Mouse (Mus musculus) midbrain, embryonic 15.5 days (tissue): ENCODE data around the gene Acvrl1. TPM values are rescaled to one million over a fixed set of nuclear protein-coding genes. Genes with fewer than 3 reads are reported as not detected.

Source experiments
- ATAC-seq: fragments of 200-750 bp; cut with Nextera tagmentation; replicated peaks from 2 replicates; pipeline ENCODE4 v1.8.0; 2017; ENCODE audit warnings: moderate TSS enrichment
- H3K27ac ChIP-seq: fragments of 300-500 bp; sonication (generic); 2 replicates; pipeline ENCODE4 v1.5.1; 2015; ENCODE audit warnings: mild to moderate bottlenecking, inconsistent platforms
- H3K27me3 ChIP-seq: fragments of 300-500 bp; sonication (generic); replicated peaks from 2 replicates; pipeline ENCODE4 v1.6.1; 2015; ENCODE audit warnings: inconsistent platforms
- H3K36me3 ChIP-seq: fragments of 300-500 bp; sonication (generic); replicated peaks from 2 replicates; pipeline ENCODE4 v1.6.1; 2015; ENCODE audit warnings: inconsistent platforms
- H3K4me1 ChIP-seq: fragments of 300-500 bp; sonication (generic); 2 replicates; pipeline ENCODE4 v1.6.1; 2015; ENCODE audit warnings: inconsistent platforms
- H3K4me2 ChIP-seq: fragments of 300-500 bp; sonication (generic); 2 replicates; pipeline ENCODE4 v1.6.1; 2015; ENCODE audit warnings: inconsistent platforms, mild to moderate bottlenecking, moderate library complexity
- H3K4me3 ChIP-seq: fragments of 300-500 bp; sonication (generic); 2 replicates; pipeline ENCODE4 v1.5.1; 2015; ENCODE audit warnings: mild to moderate bottlenecking, inconsistent platforms
- H3K9ac ChIP-seq: fragments of 300-500 bp; sonication (generic); 2 replicates; pipeline ENCODE4 v1.6.1; 2015; ENCODE audit warnings: mild to moderate bottlenecking, inconsistent platforms
- H3K9me3 ChIP-seq: fragments of 300-500 bp; sonication (generic); 2 replicates; pipeline ENCODE4 v1.6.1; 2016; ENCODE audit warnings: inconsistent platforms
- WGBS: fragments of 180-500 bp; shearing (Covaris S2); methylation state at CpG from one replicate; pipeline ENCODE4 v1.1.7; 2015; ENCODE audit warnings: mixed read lengths; 5-methylcytosine and 5-hydroxymethylcytosine counted together
- polyA plus RNA-seq: library from polyadenylated mRNA; unstranded; fragments of >200 nt; fragmentation: Nextera tagmentation; extraction: Ambion mirVana; gene quantifications from 2 replicates; pipeline ENCODE4 v1.2.1, GENCODE M21; 2015

The Acvrl1 gene
- polyA plus RNA-seq, 1 experiment from 2014 or later, result 8.7 TPM

DNA sequence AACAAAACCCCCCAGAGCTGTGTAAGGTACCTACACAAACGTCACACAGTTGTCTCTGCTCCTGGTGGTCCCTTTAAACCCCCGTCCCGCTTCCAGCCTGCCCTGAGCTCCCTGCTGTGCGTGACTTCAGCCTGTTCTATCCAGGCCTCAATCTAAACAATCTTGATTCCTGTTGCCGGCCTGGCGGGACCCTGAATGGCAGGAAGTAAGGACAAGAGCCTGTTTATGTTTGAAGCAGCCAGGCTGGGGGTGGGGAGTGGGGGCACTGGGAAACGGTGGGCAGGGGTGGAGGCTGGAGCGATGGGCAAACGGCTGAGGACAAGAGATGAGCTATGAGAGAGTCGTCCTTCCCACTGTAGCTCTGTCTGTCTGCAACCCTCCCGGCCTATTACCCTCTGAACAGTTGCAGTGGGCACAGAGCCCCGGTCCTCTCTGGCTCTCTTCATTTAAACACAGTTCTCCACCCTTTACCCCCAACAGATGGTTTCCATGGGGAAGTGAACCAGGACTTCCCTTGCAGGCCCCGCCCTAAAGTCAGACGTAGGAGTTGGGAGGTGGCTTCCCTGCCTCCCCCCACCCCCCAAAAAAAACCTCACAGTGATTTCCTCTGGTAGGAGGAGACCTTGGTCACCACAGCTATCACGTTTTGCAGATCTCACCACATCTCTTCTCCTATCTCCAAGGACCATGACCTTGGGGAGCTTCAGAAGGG lies 5.8 kb downstream of the Acvrl1 start:
- ATAC-seq, result no peak
- 0 out of 2 replicates have a peak overlapping the region, but pooled peaks have one; percentile 21 for H3K27ac ChIP-seq
- no peaks in the 10 kb centered on the region for H3K36me3 ChIP-seq
- H3K27me3 ChIP-seq, result peaks cover 22% of the 10 kb centered on the region
- no peak overlapping the region for H3K9ac ChIP-seq
- peaks cover 4% of the 10 kb centered on the region for H3K4me1 ChIP-seq
- H3K4me2 ChIP-seq, result 0 out of 2 replicates have a peak overlapping the region, but pooled peaks have one; percentile 8
- no peak overlapping the region for H3K4me3 ChIP-seq
- WGBS, result 27% methylated on average over 15 of the region's 15 CpGs
- H3K9me3 ChIP-seq, result no peaks in the 10 kb centered on the region

- Histone ChIP-seq H3K9ac (no peak overlapping the region), H3K27me3 (peaks cover 10% of the 10 kb centered on the region; the same call in 1 of the 2 replicates), H3K27ac (no peak overlapping the region), H3K36me3 (no peaks in the 10 kb centered on the region), H3K9me3 (no peaks in the 10 kb centered on the region), H3K4me2 (no peak overlapping the region; the same call in 1 of the 2 replicates), H3K4me1 (peaks cover 16% of the 10 kb centered on the region), H3K4me3 (no peak overlapping the region)
- 74% methylated on average over 8 of the region's 8 CpGs for WGBS
- ATAC-seq, result no peak
Observed at GRCm38 (mm10) chr15:101135405-101135804, 7.1 kb downstream of the Acvrl1 start.

DNA sequence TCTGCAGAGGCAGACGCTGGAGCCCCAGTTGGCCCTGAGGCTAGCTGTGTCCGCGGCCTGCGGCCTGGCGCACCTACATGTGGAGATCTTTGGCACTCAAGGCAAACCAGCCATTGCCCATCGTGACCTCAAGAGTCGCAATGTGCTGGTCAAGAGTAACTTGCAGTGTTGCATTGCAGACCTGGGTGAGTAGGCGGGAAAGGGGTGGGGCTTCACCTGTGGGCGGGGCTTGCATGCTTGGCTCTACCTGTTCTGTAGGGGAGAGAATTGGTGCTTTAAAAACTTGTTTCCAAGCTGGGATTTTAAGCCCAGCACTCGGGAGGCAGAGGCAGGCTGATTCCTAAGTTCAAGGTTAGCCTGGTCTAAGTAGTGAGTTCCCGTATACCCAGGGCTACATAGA lies 9.1 kb downstream of the Acvrl1 start:
- Histone ChIP-seq H3K4me2 (no peak overlapping the region), H3K9me3 (no peaks in the 10 kb centered on the region), H3K36me3 (no peaks in the 10 kb centered on the region), H3K4me3 (no peak overlapping the region), H3K4me1 (peaks cover 18% of the 10 kb centered on the region), H3K27ac (no peak overlapping the region), H3K27me3 (peaks cover 4% of the 10 kb centered on the region; the same call in 1 of the 2 replicates), H3K9ac (no peak overlapping the region)
- ATAC-seq, result no peak
- WGBS, result 81% methylated on average over 11 of the region's 11 CpGs

DNA sequence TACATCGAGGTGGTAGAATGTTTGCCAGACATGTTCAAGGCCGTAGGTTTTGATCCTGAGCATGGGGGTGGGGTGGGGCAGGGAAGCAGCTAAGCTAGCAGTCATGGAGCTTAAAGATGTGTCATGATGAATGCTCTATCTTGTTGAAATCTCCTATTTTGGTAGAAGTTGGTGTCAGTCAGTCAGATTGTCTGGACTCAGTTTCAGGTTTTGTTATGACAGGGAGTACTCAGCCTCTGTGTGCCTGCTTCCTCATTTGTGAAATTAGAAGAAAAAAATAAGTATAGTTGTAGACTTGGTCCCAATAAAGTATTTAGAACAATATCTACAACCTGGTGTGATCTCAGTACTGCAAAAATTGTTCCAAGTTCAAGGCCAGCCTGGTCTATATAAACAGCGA lies 10.4 kb downstream of the Acvrl1 start:
- no peaks in the 10 kb centered on the region for H3K9me3 ChIP-seq
- no peak for ATAC-seq
- H3K27ac ChIP-seq, result no peak overlapping the region
- H3K4me3 ChIP-seq, result no peak overlapping the region
- no peaks in the 10 kb centered on the region for H3K27me3 ChIP-seq
- no peak overlapping the region for H3K9ac ChIP-seq
- H3K4me2 ChIP-seq, result no peak overlapping the region
- peaks cover 18% of the 10 kb centered on the region for H3K4me1 ChIP-seq
- WGBS, result 86% methylated on average over 3 of the region's 3 CpGs
- H3K36me3 ChIP-seq, result no peaks in the 10 kb centered on the region

- Histone ChIP-seq H3K9ac (no peak overlapping the region; the same call in 1 of the 2 replicates), H3K27me3 (no peaks in the 10 kb centered on the region), H3K4me2 (no peak overlapping the region), H3K36me3 (no peaks in the 10 kb centered on the region), H3K27ac (peak overlapping the region; percentile 51; the same call in 1 of the 2 replicates), H3K4me1 (peaks cover 15% of the 10 kb centered on the region), H3K4me3 (no peak overlapping the region), H3K9me3 (no peaks in the 10 kb centered on the region)
- peak; percentile 43; the same call in 1 of the 2 replicates for ATAC-seq
- 11% methylated on average over 12 of the region's 12 CpGs for WGBS
Observed at GRCm38 (mm10) chr15:101139885-101140284, 11.6 kb downstream of the Acvrl1 start.

DNA sequence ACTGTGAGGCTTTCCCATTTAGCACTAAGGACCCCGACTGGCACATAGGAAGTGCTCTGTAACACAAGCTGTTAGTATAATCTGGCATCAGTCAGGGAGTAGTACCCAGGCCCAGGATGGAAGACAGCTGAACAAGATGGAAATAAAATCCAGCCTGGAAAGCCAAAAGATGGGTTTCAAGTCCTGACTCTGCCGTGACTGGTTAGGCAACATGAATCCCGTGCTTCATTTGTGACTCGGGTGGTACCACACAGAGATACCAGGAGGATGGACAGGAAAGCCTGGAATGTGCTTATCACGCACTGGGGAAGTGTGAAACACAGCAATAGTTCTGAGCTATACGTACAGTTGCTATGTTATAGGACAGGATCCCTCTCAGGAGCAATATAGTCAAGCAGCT lies 12.3 kb downstream of the Acvrl1 start:
- H3K9ac ChIP-seq, result no peak overlapping the region
- H3K36me3 ChIP-seq, result no peaks in the 10 kb centered on the region
- H3K27me3 ChIP-seq, result no peaks in the 10 kb centered on the region
- no peak for ATAC-seq
- no peaks in the 10 kb centered on the region for H3K9me3 ChIP-seq
- H3K4me1 ChIP-seq, result peaks cover 18% of the 10 kb centered on the region
- 63% methylated on average over 6 of the region's 6 CpGs for WGBS
- no peak overlapping the region for H3K4me3 ChIP-seq
- no peak overlapping the region for H3K27ac ChIP-seq
- no peak overlapping the region for H3K4me2 ChIP-seq

DNA sequence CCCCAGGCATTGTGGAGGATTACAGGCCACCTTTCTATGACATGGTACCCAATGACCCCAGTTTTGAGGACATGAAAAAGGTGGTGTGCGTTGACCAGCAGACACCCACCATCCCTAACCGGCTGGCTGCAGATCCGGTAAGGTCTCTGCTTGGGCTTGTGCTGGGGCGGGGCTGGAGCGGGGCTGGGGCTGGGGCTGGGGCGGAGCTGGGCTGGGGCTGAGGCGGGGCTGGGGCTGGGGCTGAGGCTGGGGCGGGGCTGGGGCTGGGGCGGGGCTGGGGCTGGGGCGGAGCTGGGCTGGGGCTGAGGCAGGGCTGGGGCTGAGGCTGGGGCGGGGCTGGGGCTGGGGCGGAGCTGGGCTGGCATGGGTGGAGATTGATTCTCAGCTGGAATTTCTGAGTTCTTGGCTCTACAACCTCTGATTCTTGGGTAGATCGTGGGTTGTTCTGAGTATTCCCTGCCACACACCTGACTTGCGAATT lies 12.8 kb downstream of the Acvrl1 start:
- no peak overlapping the region for H3K9ac ChIP-seq
- ATAC-seq, result no peak
- WGBS, result 8% methylated on average over 11 of the region's 14 CpGs
- H3K4me2 ChIP-seq, result no peak overlapping the region
- H3K4me1 ChIP-seq, result peaks cover 23% of the 10 kb centered on the region
- H3K9me3 ChIP-seq, result no peaks in the 10 kb centered on the region
- H3K27me3 ChIP-seq, result no peaks in the 10 kb centered on the region
- H3K4me3 ChIP-seq, result no peak overlapping the region
- H3K36me3 ChIP-seq, result no peaks in the 10 kb centered on the region
- H3K27ac ChIP-seq, result no peak overlapping the region

GRCm38 (mm10) chr15:101142672-101143071 lies 14.3 kb downstream of the Acvrl1 start:
- Histone ChIP-seq H3K9me3 (no peaks in the 10 kb centered on the region), H3K4me3 (no peak overlapping the region), H3K27ac (no peak overlapping the region), H3K4me2 (no peak overlapping the region), H3K4me1 (peaks cover 35% of the 10 kb centered on the region), H3K27me3 (no peaks in the 10 kb centered on the region), H3K36me3 (no peaks in the 10 kb centered on the region), H3K9ac (no peak overlapping the region)
- ATAC-seq, result no peak
- 64% methylated on average over 8 of the region's 8 CpGs for WGBS

DNA sequence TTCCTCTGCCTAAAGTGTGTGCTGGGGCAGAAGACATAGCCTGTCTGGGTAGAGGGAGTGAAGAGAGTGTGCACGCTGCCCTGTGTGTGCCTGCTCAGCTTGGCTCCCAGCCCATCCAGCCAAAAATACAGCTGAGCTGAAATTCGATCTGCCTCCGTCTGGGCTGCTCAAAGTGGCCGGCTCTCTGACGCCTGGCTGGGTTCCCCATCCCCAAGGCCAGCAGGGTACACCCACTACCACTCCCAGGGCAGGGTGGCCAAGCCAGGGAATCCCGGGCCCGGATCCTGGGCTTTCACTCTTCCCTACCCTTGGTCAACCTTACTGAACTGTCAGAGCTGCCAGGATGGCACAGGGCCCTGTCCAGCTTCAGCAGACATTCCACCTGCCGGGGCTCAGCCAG lies 15.2 kb downstream of the Acvrl1 start:
- no peaks in the 10 kb centered on the region for H3K27me3 ChIP-seq
- no peaks in the 10 kb centered on the region for H3K9me3 ChIP-seq
- ATAC-seq, result no peak
- H3K4me1 ChIP-seq, result peaks cover 42% of the 10 kb centered on the region
- no peaks in the 10 kb centered on the region for H3K36me3 ChIP-seq
- no peak overlapping the region for H3K4me3 ChIP-seq
- H3K4me2 ChIP-seq, result no peak overlapping the region
- H3K9ac ChIP-seq, result no peak overlapping the region
- no peak overlapping the region for H3K27ac ChIP-seq
- 21% methylated on average over 8 of the region's 8 CpGs for WGBS

DNA sequence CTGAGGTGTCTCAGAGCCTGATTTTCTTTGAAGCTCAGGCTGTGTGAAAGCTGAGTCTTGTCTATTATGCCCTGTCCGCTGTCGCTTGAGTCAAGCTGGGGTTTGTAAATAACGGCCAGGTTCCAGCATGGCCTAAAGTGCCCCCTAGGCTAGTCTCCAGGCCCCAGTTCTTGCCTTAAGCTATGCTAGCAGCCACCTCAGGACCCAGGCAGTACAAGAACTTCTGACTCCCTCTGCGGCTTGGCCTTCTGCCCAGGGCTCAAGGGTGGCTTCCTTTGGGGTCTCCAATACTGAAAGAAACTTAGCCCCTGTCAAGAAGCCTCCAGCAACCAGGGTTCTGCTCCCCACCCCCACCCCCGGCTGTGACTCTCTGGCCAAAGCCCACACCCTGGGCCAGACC lies 15.9 kb downstream of the Acvrl1 start:
- no peak overlapping the region for H3K4me3 ChIP-seq
- no peak overlapping the region for H3K4me2 ChIP-seq
- H3K9ac ChIP-seq, result no peak overlapping the region
- peaks cover 42% of the 10 kb centered on the region for H3K4me1 ChIP-seq
- no peaks in the 10 kb centered on the region for H3K9me3 ChIP-seq
- H3K27ac ChIP-seq, result no peak overlapping the region
- H3K27me3 ChIP-seq, result no peaks in the 10 kb centered on the region
- ATAC-seq, result no peak
- no peaks in the 10 kb centered on the region for H3K36me3 ChIP-seq
- 81% methylated on average over 5 of the region's 5 CpGs for WGBS

- Histone ChIP-seq H3K27me3 (no peaks in the 10 kb centered on the region), H3K9ac (no peak overlapping the region), H3K4me2 (no peak overlapping the region), H3K36me3 (no peaks in the 10 kb centered on the region), H3K9me3 (no peaks in the 10 kb centered on the region), H3K4me1 (peaks cover 36% of the 10 kb centered on the region), H3K4me3 (no peak overlapping the region), H3K27ac (no peak overlapping the region)
- ATAC-seq, result no peak
- WGBS, result 83% methylated on average over 8 of the region's 8 CpGs
Observed at GRCm38 (mm10) chr15:101144779-101145178, 16.5 kb downstream of the Acvrl1 start.

- Histone ChIP-seq H3K36me3 (no peaks in the 10 kb centered on the region), H3K4me2 (peak overlapping the region; percentile 40), H3K27me3 (no peaks in the 10 kb centered on the region), H3K4me1 (peaks cover 28% of the 10 kb centered on the region), H3K4me3 (peak overlapping the region; percentile 3; the same call in 1 of the 2 replicates), H3K27ac (no peak overlapping the region), H3K9me3 (no peaks in the 10 kb centered on the region), H3K9ac (no peak overlapping the region)
- ATAC-seq, result peak; percentile 95
- 9% methylated on average over 19 of the region's 19 CpGs for WGBS
Observed at GRCm38 (mm10) chr15:101145424-101146099, 17.2 kb downstream of the Acvrl1 start.
